Mouse (Mus musculus) layer of hippocampus, adult 9-10 months (tissue): ENCODE measurements at regions not wholly inside any gene's neighbourhood (a gene's known extent, or its start where the extent isn't known, plus 50 kb on each side); places are given as distances from the start of the nearest gene placed in this dataset.
A peak's percentile ranks its signal among the peaks of the same experiment; 100 is the strongest.

Source experiments
- DNase-seq: peaks from one replicate; pipeline ENCODE4 v3.0.0; 2022; ENCODE audit warnings: low spot score

DNA sequence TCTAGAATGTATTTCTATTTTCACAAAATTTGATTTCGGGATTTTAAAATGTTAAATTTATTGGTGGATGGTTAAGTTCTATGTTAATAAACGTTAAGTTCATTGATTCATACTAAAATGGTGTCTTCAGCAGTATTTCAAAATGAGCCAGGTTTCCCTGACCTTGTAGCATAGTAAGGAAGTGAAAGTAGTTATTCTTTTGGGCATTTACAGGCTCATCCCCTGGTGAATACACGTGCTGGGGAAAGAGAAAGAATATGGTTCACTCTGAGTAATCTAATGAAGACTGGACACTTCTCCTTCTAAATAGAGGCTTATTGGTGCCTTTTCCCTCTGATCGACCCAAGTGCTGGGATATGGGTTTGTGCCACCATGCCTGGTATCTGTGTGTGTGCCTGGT, 281.1 kb downstream of the Lipi start:
- DNase-seq, result no peak

DNA sequence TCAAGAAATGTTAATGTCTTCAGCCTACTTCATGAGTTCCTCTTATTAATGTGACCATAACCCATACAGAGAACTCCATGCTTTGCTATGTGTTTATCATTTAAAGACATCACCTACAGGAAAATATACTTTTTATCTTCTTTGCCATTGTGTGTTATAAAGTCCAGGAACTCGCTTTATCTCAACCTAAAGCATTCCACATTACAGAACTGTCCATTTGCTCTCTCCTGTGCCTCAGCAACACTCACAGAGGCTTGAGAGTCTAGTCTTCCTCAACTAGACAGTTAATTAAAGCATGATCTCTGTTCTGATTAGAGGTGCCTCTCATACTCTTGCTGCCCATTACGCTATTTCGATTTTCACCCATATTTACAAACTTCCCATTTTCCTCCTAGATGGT, 288.4 kb downstream of the Lipi start:
- DNase-seq, result no peak

DNA sequence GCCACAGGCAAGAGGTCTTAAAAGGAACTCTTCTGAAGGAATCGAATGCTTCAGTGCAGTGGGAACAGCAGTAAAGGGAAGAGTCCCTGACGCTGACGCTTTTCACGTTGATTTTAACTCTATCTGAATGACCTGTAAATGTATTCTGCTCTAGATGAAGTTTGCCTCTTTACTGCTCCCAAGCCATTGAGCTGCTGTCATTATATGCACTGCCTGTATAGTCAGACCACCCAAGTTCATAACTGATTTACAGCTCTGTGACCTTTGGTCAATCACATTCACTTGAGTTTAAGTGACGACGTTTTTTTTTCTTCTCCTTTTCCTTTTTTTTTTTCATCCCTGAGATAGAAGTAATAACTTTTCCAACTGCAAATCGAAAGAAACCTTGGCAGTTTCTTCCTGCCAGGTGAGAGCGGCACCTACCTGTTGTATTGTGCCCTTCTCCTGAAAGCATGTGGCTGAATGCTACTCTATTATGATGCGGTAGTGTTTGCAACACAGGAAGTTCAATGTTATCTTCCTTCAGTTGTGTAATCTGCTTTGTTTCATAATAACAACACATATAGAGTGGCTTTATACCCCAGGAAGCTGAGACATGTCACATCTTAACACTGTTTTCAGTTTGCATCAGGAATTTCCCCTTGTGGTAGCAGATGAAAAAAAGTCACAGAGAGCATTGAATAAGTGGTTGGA, 293.0 kb downstream of the Lipi start:
- DNase-seq, result no peak

DNA sequence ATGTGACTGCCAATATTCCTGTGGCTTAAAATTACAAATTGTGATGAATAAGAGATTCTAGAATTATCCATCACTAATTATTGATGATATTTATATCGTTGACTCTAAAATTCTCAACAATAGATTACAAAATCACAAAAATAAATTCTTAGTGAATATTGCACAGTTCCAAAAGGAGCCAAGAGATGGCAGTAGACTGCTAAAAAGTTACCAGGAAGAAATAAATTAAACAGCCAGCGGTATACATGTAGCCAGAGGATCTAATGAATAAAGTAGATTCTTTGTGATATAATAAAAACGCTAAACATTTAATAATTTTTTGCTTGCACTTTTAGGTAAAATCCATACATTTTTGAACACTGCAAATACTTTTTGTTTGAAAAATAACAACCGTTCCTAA, 294.7 kb downstream of the Lipi start:
- peak; percentile 9 for DNase-seq

DNA sequence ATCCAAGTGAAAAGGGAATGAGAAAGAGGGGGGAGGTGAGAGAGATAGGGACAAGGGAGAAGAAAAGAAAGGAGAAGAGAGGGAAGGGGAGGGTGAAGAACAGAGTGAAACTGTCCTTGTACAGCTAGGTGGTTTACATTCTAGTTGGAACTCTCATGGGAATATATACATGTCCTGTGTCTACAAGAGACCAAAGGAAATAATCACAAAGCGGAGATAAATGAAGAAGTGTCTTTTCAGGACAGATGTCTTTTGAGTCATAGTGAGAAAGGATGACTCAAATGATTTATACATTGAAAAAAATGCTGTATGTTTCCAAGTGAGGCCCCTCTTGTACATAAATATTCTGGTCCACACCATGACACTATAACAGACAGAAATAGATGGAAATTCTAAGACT, 298.7 kb downstream of the Lipi start:
- DNase-seq, result no peak

DNA sequence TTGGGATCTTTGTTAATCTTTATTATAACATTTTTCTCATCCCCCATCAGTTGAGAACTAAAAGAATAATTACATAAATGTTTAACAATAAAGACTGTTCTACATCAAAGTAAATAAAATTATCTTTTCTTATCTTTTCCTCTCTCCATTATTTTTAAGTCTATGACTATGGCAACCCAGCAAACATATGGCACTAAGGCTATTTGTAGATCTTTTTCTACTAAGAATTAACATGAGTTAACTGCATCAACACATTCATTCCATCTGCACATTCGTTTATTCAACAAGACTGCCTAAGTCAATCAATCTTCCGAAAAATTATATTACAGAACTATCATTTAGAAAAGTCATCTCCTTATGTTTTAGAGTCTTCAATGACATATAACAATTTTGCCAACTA, 300.1 kb downstream of the Lipi start:
- no peak for DNase-seq

DNA sequence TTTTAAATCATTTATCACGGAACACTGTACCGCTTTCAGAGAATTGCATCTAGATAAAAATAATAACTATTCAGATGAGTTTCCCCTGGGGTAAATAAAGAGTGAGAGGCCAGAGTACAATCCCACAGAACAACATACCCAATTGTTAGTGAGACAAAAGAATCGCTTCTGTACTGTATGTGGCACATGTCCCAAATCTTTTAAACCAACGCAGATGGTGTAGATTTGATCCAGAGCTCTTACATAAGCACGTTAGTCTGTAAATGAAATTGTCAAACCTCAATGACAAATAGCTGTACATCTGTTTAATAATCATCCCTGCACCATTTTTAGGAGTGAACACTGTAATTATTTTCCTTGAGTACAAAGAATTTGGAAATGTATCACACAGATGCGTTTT, 322.0 kb downstream of the Lipi start:
- peak; percentile 71 for DNase-seq

DNA sequence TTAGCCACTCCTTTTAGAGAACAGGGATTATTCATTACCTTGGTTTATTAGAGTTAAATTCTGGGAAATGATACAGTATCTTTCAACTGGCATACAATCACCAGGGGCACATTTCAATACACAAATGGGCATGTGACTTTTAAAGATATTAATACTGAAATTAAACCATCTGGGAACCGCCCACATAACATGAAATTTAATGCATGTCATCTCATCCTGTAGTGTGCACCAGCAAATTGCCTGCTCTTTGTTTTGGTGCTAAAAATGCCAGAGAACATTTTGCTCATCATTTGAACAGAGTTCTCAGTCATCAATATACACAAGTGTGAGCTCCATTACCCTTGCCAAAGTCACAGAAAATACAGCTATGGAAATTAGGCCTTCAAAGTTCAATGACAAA, 330.9 kb downstream of the Lipi start:
- DNase-seq, result peak; percentile 37

DNA sequence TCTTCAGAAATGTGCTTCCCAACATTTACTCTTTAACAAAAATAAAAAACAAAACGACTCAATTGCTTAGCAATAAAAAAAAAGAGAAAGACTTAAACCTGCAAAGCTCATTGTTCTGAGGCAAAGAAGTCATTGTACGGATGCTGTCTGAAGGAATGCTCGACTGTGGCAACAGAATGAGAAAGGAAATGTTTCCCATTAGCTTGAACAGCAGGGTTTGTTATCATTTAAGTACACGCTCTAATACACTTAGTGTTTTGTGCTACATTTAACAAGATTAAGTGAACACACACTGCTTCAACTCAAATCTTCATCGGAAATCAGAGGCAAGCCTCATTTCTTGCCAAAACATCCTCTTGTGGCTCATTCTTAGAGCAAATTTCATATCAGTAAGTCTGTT, 336.7 kb downstream of the Lipi start:
- no peak for DNase-seq

DNA sequence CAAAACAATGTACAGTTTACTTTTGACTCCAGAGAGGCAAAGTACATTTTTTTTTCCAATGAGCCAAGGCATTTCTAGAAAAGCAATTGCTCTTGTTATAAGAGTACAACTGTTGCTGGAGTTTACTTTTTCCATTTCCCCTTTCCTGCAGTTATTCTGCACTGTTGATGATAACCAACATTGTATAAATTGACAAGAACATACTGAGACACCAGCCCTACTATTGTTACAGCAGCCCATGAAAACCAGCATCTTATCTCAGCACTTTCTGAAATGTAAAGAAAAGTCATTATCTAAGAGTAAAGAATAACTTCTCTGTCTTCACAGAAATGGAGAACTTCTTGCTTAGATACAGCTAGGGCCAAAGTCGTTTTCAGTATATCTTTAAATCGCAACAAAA, 345.5 kb downstream of the Lipi start:
- DNase-seq, result no peak

DNA sequence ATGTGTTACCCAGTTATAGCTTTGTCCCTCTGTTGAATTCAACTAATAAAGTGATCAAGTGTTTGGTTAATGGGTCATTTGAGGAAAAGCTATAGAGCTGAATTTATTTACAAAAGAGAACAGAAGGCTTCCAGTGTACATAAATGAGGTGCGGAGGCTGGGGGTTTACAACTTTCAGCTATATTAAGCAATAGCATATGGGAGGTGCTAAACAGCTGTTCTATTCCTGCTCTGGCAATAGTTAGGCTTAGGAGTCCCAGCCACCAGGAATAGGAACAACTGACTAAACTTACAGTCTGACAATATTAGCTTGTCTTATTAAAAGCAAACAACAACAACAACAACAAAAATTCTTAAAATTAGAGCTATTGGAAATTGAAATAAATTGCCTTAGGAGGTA, 353.7 kb downstream of the Lipi start:
- DNase-seq, result no peak

DNA sequence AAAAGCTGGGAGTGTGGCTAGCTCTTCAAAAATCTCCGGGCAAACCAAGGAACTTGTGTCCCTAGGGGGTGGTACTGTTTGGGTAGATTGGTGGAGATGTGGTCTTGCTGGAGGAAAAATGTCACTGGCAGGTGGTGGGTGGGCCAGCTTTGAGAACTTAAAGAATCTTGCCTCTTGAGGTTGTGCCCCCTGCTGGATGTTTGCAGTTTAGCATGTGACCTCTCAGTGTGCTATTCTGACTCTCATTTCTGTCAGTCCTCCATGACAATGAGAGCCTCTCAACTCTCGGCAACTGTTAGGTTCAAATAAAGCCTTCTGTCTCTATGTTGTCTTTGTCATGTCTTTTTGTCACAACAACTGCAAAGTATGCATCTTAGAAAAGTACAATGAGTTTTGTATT, 392.5 kb downstream of the Lipi start:
- no peak for DNase-seq

DNA sequence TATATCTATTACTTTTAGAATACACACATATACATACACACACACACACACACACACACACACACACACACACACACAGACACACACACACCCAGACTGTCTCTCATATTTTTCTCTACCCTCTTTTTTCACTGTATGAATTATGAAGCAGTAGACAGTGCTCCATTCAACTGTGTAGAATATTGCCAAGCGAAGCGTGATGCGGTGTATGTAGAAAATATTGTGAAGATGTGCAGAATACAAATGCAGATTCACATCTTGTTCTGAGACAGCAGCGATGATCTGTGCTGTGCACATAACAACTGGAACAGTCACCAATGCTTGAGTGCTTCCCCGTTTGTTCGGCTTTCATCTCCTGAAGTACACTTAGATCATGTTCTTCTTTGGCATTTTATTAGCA, 395.5 kb downstream of the Lipi start:
- no peak for DNase-seq

DNA sequence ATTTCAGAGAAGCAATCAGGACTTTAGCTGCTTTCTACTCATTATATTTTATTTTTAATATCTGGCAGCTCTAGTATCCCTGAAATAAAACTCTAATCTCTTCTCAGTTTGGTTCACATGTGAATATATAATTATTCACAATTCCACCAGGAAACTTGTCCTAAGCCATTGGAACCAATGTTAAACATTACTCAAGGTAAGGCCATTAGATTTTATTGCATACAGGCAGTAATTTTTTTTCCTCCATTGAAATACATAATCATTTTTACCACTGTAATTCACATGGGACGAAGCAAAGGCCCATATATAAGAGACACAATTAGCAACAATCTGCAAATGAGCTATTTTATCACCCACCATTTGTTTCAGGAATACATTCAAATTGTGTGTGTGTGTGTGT, 419.8 kb downstream of the Lipi start:
- DNase-seq, result no peak

DNA sequence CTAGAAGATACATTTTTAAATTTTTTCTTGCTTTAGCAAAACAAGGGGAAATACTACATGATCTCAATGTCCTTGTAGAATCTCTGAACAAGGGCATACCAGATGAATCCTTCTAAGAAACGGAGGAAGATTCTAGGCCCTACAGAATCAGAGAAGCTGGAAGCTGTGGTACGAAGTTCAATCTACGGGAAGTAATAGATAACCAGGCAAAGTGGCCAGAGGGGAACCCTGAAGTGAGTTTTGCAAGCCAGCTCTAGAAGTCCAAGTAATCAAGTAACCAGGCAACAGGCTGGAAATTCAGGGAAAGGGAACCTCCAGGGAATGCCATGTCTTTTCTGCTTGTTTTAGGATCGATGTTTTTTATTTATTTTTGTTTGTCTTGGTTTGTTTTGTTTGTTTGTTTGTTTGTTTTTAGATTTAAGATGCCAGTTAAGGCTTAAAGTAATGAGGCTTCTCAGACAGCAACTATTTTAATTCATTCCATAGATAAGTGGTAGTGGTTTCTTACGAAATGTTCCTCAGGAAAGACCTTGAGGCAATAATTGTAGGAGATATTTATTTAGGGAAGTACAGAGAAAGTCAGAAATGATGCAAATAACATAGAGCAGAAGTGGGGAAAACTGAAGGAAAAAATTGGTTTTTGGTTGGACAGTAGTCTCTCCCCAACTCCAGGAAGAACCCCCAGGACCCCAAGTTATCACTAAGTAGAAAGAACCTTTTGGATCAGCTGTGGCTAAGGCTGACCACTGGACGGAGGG, 420.7 kb downstream of the Lipi start:
- no peak for DNase-seq

DNA sequence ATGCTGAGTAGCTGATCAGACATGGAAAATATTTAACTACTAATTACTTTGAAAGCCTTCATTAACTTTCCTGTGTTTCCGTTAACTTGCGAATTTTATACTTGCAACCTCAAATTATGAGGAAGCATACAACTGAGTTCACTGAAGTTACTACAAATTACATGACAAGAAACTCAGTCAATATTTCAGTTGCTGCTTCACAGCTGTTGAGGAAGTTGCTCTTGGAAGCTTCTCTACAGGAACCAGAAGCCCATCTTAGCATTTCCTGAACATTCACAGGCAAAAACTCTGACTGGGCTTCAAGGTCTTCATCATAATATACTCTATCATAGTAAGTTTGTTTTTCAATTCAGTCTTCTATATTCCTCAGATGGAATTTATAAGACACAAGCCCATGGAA, 426.1 kb downstream of the Lipi start:
- no peak for DNase-seq

DNA sequence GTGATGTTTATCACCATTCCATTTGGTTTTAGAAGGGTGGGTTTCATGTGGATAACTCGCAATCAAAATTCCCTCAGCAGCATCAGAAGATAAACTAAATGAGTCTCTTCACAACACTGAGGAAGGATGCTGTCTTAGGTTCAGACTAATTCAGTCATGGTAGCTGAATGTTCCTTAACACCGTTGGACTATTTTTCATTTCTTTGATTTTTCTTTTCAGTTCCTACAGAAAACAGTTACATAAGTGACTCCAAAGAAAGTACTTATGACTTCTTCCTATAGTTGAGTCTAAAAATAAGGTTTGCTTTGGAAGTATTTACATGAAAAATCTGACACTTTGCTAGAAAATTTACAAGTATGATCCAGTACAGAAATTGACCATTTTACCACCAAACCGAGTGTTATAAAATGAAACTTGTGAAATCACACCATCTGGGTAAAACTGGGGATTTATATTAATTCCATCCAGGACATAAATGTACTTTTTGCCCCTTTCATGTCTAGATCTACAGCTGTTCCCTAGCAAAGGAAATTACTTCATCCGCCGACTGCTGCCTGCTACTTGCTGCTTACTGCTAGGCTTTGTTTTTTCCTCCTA, 430.3 kb downstream of the Lipi start:
- DNase-seq, result no peak
